Mouse (Mus musculus) liver, adult (tissue): ENCODE measurements at regions not wholly inside any gene's neighbourhood (a gene's known extent, or its start where the extent isn't known, plus 50 kb on each side); places are given as distances from the start of the nearest gene placed in this dataset.

ENCODE experiments used
- GATA4 ChIP-seq: IDR thresholded peaks from 2 replicates; pipeline ENCODE4 v1.6.1; 2014; ENCODE audit warnings: mild to moderate bottlenecking, low read length; ENCODE audit not compliant: insufficient replicate concordance

- no peak for TF ChIP-seq GATA4
Measured at GRCm38 (mm10) chr4:31331053-31331452, 632.8 kb upstream of the Map3k7 start.

- TF ChIP-seq GATA4, result no peak
Measured at GRCm38 (mm10) chr4:31335686-31336085, 628.2 kb upstream of the Map3k7 start.

- TF ChIP-seq GATA4, result no peak
Measured at GRCm38 (mm10) chr4:31337980-31338379, 625.9 kb upstream of the Map3k7 start.

GRCm38 (mm10) chr4:31343312-31344248 is 620.3 kb upstream of the Map3k7 start:
- no peak for TF ChIP-seq GATA4

GRCm38 (mm10) chr4:31354953-31355352 is 608.9 kb upstream of the Map3k7 start:
- TF ChIP-seq GATA4, result no peak

- TF ChIP-seq GATA4, result no peak
Measured at GRCm38 (mm10) chr4:31366172-31366571, 597.7 kb upstream of the Map3k7 start.

- no peak for TF ChIP-seq GATA4
Measured at GRCm38 (mm10) chr4:31367031-31367430, 596.9 kb upstream of the Map3k7 start.

GRCm38 (mm10) chr4:31370062-31370461 is 593.8 kb upstream of the Map3k7 start:
- no peak for TF ChIP-seq GATA4

- TF ChIP-seq GATA4, result no peak
Measured at GRCm38 (mm10) chr4:31381069-31381969, 582.6 kb upstream of the Map3k7 start.

- TF ChIP-seq GATA4, result no peak
Measured at GRCm38 (mm10) chr4:31392932-31393632, 570.8 kb upstream of the Map3k7 start.

- no peak for TF ChIP-seq GATA4
Measured at GRCm38 (mm10) chr4:31395538-31395937, 568.4 kb upstream of the Map3k7 start.

GRCm38 (mm10) chr4:31403976-31404375 is 559.9 kb upstream of the Map3k7 start:
- no peak for TF ChIP-seq GATA4

GRCm38 (mm10) chr4:31404840-31405714 is 558.8 kb upstream of the Map3k7 start:
- no peak for TF ChIP-seq GATA4

GRCm38 (mm10) chr4:31410157-31410556 is 553.7 kb upstream of the Map3k7 start:
- TF ChIP-seq GATA4, result no peak
